Mouse (Mus musculus): ENCODE measurements around the gene Prdx4. TPM values are rescaled to one million over a fixed set of nuclear protein-coding genes. Genes with fewer than 3 reads are reported as not detected.
"Not testable (repeated sequence)": the region's sequence is repeated elsewhere in the genome, so short reads cannot be mapped to it uniquely, and the experiment has no call there.

Prdx4 gene
- total RNA-seq (2014; rRNA removed; ENCODE audit: low replicate concordance) (169 and 178 TPM in 2 replicates), polyA plus RNA-seq (2015; fragmentation: Nextera tagmentation; extraction: Ambion mirVana) (162 and 175 TPM in 2 replicates)

DNA sequence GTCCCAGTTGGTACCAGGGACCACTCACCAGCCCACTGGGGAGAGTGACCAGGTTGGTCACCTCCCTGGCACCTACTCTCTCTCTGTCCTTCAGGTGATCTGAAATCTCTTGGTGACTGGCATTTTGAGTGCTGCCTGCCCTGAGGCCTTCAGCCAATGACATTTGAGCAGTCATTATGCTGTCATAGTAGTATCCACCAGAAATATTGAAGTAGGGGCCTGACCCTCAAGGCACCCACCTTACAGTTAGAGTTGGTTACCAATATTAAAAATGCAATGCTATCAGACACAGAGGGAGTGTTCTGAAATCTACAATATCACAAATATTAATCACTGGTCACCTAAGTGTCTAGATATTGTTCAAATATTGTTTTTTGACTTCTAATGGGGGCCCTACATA is at the start of gene Prdx4:
Gene Prdx4, minus strand, starts transcription at position 101 of the 400 bp plus-strand sequence.
- Histone ChIP-seq H3K36me3 (replicated peaks; ENCODE audit: control insufficient read depth, insufficient read depth, low read length) (no peaks in the 10 kb centered on the region), H3K27ac (ENCODE audit: low read depth) (no peak within 1 kb of the TSS), H3K4me3 (ENCODE audit: low read depth, low read length) (no peak within 1 kb of the TSS), H3K27me3 (ENCODE audit: control insufficient read depth, insufficient read depth, low read length) (no peaks in the 10 kb centered on the region), H3K9ac (replicated peaks; ENCODE audit: low read depth, low read length) (no peak within 1 kb of the TSS), H3K4me1 (ENCODE audit: control insufficient read depth, insufficient read depth) (no peaks in the 10 kb centered on the region), H3K4me2 (ENCODE audit: low read depth, low read length) (no peak within 1 kb of the TSS), H3K9me3 (replicated peaks; ENCODE audit: control insufficient read depth, low read length) (no peaks in the 10 kb centered on the region)
- DNase-seq (ENCODE audit: low spot score) (no peak), ATAC-seq (ENCODE audit: insufficient read depth, low read depth) (no peak)
- TF ChIP-seq CTCF (IDR thresholded peaks at IDR 0.05; ENCODE audit: low read depth): no peak
- TF ChIP-seq EP300 (IDR thresholded peaks at IDR 0.05; ENCODE audit: low read depth): no peak

DNA sequence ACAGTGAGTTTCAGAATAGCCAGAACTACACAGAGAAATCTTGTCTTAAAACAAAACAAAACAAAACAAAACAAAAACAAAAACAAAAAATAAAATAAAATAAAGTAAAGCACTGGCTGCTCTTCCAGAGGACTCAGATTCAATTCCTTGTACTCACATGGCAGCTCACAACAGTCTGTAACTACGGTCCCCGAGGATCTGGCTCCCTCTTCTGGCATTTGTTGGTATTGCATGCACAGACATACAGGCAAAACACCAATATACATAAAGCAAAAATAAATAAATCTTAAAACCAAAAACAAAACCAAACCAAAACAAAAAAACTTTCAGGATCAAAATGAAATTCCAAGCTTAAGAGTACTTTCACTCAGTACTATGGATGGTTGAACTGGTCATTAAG is 36.0 kb upstream of the Prdx4 start:
- no peak overlapping the region for H3K4me3 ChIP-seq (ENCODE audit: low read depth, low read length)
- no peak for DNase-seq (ENCODE audit: low spot score)
- no peak for TF ChIP-seq EP300 (IDR thresholded peaks at IDR 0.05; ENCODE audit: low read depth)
- TF ChIP-seq CTCF (IDR thresholded peaks at IDR 0.05; ENCODE audit: low read depth): peak; percentile 46
- WGBS: 18% methylated on average over 2 of the region's 2 CpGs
- H3K9me3 ChIP-seq (replicated peaks; ENCODE audit: control insufficient read depth, low read length): no peaks in the 10 kb centered on the region
- no peak overlapping the region for H3K4me2 ChIP-seq (ENCODE audit: low read depth, low read length)
- H3K36me3 ChIP-seq (replicated peaks; ENCODE audit: control insufficient read depth, insufficient read depth, low read length): no peaks in the 10 kb centered on the region
- ATAC-seq (ENCODE audit: insufficient read depth, low read depth): no peak
- no peaks in the 10 kb centered on the region for H3K27me3 ChIP-seq (ENCODE audit: control insufficient read depth, insufficient read depth, low read length)
- no peak overlapping the region for H3K9ac ChIP-seq (replicated peaks; ENCODE audit: low read depth, low read length)
- no peak overlapping the region for H3K27ac ChIP-seq (ENCODE audit: low read depth)
- no peaks in the 10 kb centered on the region for H3K4me1 ChIP-seq (ENCODE audit: control insufficient read depth, insufficient read depth)

DNA sequence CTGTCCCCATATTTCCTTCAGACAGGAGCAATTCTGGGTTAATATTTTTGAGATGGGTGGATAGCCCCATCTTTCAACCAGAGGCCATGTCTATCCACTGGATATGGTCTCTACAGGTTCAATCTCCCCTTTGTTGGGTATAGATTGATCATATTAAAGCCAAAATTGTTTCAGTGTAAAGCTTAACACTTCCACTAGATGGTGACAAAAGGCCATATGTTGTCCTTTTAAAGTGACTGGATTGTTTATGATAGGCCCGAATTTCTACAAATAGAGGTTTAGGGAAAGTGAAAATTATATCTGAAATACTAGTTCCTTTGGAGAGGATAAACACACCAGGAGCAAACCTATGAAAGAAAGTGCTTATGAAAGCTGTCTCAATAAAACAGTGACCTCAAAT is 34.9 kb upstream of the Prdx4 start:
- 39% methylated on average over 1 of the region's 1 CpGs for WGBS
- DNase-seq (ENCODE audit: low spot score) (no peak), ATAC-seq (ENCODE audit: insufficient read depth, low read depth) (no peak)
- Histone ChIP-seq H3K9ac (replicated peaks; ENCODE audit: low read depth, low read length) (no peak overlapping the region), H3K4me3 (ENCODE audit: low read depth, low read length) (no peak overlapping the region), H3K9me3 (replicated peaks; ENCODE audit: control insufficient read depth, low read length) (no peaks in the 10 kb centered on the region), H3K4me1 (ENCODE audit: control insufficient read depth, insufficient read depth) (no peaks in the 10 kb centered on the region), H3K27me3 (ENCODE audit: control insufficient read depth, insufficient read depth, low read length) (no peaks in the 10 kb centered on the region), H3K4me2 (ENCODE audit: low read depth, low read length) (no peak overlapping the region), H3K27ac (ENCODE audit: low read depth) (no peak overlapping the region), H3K36me3 (replicated peaks; ENCODE audit: control insufficient read depth, insufficient read depth, low read length) (no peaks in the 10 kb centered on the region)
- TF ChIP-seq EP300 (IDR thresholded peaks at IDR 0.05; ENCODE audit: low read depth): no peak
- peak; percentile 39 for TF ChIP-seq CTCF (IDR thresholded peaks at IDR 0.05; ENCODE audit: low read depth)

GRCm38 (mm10) chrX:155370110-155370509 is 29.6 kb upstream of the Prdx4 start:
- H3K9ac ChIP-seq (replicated peaks; ENCODE audit: low read depth, low read length); H3K27me3 ChIP-seq (ENCODE audit: control insufficient read depth, insufficient read depth, low read length); H3K27ac ChIP-seq (ENCODE audit: low read depth); H3K4me1 ChIP-seq (ENCODE audit: control insufficient read depth, insufficient read depth); H3K9me3 ChIP-seq (replicated peaks; ENCODE audit: control insufficient read depth, low read length); H3K4me3 ChIP-seq (ENCODE audit: low read depth, low read length); H3K36me3 ChIP-seq (replicated peaks; ENCODE audit: control insufficient read depth, insufficient read depth, low read length); H3K4me2 ChIP-seq (ENCODE audit: low read depth, low read length); ATAC-seq (ENCODE audit: insufficient read depth, low read depth): not testable (repeated sequence)
- 33% methylated on average over 3 of the region's 3 CpGs for WGBS
- peak; percentile 6 for DNase-seq (ENCODE audit: low spot score)

DNA sequence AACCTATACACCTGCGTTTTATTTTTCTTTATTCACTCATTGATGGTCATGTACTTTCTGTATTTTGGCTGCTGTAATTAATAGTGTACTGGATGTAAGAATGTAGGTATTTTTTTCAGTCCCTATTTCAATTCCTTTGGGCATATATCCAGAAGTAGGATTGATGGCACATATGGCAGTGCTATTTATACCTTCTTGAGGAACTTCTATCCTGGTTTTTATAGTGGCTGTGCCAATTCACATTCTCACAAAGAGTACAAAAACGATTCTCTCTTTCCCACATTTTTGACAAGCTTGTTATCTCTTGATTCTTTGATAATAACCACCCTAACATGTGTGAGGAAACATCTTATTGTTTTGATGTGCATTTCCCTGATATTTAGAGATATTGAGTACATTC is 24.5 kb upstream of the Prdx4 start:
- Histone ChIP-seq H3K36me3 (replicated peaks; ENCODE audit: control insufficient read depth, insufficient read depth, low read length) (no peaks in the 10 kb centered on the region), H3K27me3 (ENCODE audit: control insufficient read depth, insufficient read depth, low read length) (no peaks in the 10 kb centered on the region), H3K9me3 (replicated peaks; ENCODE audit: control insufficient read depth, low read length) (no peaks in the 10 kb centered on the region), H3K4me1 (ENCODE audit: control insufficient read depth, insufficient read depth) (no peaks in the 10 kb centered on the region), H3K4me3 (ENCODE audit: low read depth, low read length) (no peak overlapping the region), H3K9ac (replicated peaks; ENCODE audit: low read depth, low read length) (no peak overlapping the region), H3K27ac (ENCODE audit: low read depth) (no peak overlapping the region), H3K4me2 (ENCODE audit: low read depth, low read length) (no peak overlapping the region)
- ATAC-seq (ENCODE audit: insufficient read depth, low read depth): no peak
- TF ChIP-seq CTCF (IDR thresholded peaks at IDR 0.05; ENCODE audit: low read depth): no peak
- no peak for TF ChIP-seq EP300 (IDR thresholded peaks at IDR 0.05; ENCODE audit: low read depth)
- WGBS: 28% methylated on average over 2 of the region's 2 CpGs
- no peak for DNase-seq (ENCODE audit: low spot score)

GRCm38 (mm10) chrX:155346249-155346648 is 5.7 kb upstream of the Prdx4 start:
- Histone ChIP-seq H3K27me3 (ENCODE audit: control insufficient read depth, insufficient read depth, low read length) (no peaks in the 10 kb centered on the region), H3K4me2 (ENCODE audit: low read depth, low read length) (no peak overlapping the region), H3K9me3 (replicated peaks; ENCODE audit: control insufficient read depth, low read length) (no peaks in the 10 kb centered on the region), H3K9ac (replicated peaks; ENCODE audit: low read depth, low read length) (no peak overlapping the region), H3K36me3 (replicated peaks; ENCODE audit: control insufficient read depth, insufficient read depth, low read length) (no peaks in the 10 kb centered on the region), H3K27ac (ENCODE audit: low read depth) (no peak overlapping the region), H3K4me1 (ENCODE audit: control insufficient read depth, insufficient read depth) (no peaks in the 10 kb centered on the region), H3K4me3 (ENCODE audit: low read depth, low read length) (no peak overlapping the region)
- DNase-seq (ENCODE audit: low spot score) (no peak), ATAC-seq (ENCODE audit: insufficient read depth, low read depth) (no peak)
- TF ChIP-seq EP300 (IDR thresholded peaks at IDR 0.05; ENCODE audit: low read depth) (no peak), CTCF (IDR thresholded peaks at IDR 0.05; ENCODE audit: low read depth) (no peak)
- 79% methylated on average over 2 of the region's 2 CpGs for WGBS
